Mouse (Mus musculus) spleen, adult 2 months (tissue): ENCODE results near the gene Cpt1c. TPM values are rescaled to one million over a fixed set of nuclear protein-coding genes. Genes with fewer than 3 reads are reported as not detected.

Experiments used
- DNase-seq, 2 experiments: peaks; one replicate each; pipeline versions ENCODE4 v3.0.0 to v3.0.0-alpha.2; 2012 to 2021; ENCODE audit warnings: low spot score in 2 of 2, low read depth in 1 of 2
- H3K27ac ChIP-seq: fragments of 200-500 bp; 2 replicates; pipeline ENCODE4 v1.5.1; 2012; ENCODE audit warnings: low read length, inconsistent platforms; ENCODE audit not compliant: insufficient read depth
- H3K27me3 ChIP-seq: fragments of 200-500 bp; 2 replicates; pipeline ENCODE4 v1.6.1; 2012; ENCODE audit warnings: mild to moderate bottlenecking, moderate library complexity, low read length, inconsistent platforms; ENCODE audit not compliant: control insufficient read depth, insufficient read depth
- H3K36me3 ChIP-seq: fragments of 200-500 bp; 2 replicates; pipeline ENCODE4 v1.6.1; 2012; ENCODE audit warnings: mild to moderate bottlenecking, low read length, inconsistent platforms; ENCODE audit not compliant: control insufficient read depth, insufficient read depth
- H3K4me1 ChIP-seq: fragments of 200-500 bp; 2 replicates; pipeline ENCODE4 v1.6.1; 2011; ENCODE audit warnings: inconsistent platforms; ENCODE audit not compliant: control insufficient read depth, insufficient read depth, insufficient read length
- H3K4me3 ChIP-seq: fragments of 200-500 bp; 2 replicates; pipeline ENCODE4 v1.5.1; 2011; ENCODE audit warnings: mild to moderate bottlenecking, inconsistent platforms; ENCODE audit not compliant: insufficient read depth, insufficient read length; ENCODE audit errors: extremely low read depth
- CTCF ChIP-seq: fragments of 200-500 bp; IDR thresholded peaks from 2 replicates; pipeline ENCODE4 v1.5.1; 2011; ENCODE audit warnings: mild to moderate bottlenecking, inconsistent platforms; ENCODE audit not compliant: insufficient read depth, insufficient read length, insufficient replicate concordance; ENCODE audit errors: extremely low read depth
- POLR2A ChIP-seq: fragments of 200-500 bp; IDR thresholded peaks from 2 replicates; pipeline ENCODE4 v1.6.1; 2011; ENCODE audit warnings: low read depth, low read length, inconsistent platforms
- WGBS: fragments of 180-500 bp; shearing (Covaris S2); methylation state at CpG from one replicate; pipeline ENCODE4 v1.1.7; 2018; 5-methylcytosine and 5-hydroxymethylcytosine counted together
- polyA plus RNA-seq: library from polyadenylated mRNA; depleted of rRNA; stranded (reverse); fragments of >200 nt; gene quantifications from 2 replicates; pipeline ENCODE4 v1.2.3, GENCODE M21; 2012

The Cpt1c gene
- polyA plus RNA-seq, 1 experiment, result 6.1 TPM

DNA sequence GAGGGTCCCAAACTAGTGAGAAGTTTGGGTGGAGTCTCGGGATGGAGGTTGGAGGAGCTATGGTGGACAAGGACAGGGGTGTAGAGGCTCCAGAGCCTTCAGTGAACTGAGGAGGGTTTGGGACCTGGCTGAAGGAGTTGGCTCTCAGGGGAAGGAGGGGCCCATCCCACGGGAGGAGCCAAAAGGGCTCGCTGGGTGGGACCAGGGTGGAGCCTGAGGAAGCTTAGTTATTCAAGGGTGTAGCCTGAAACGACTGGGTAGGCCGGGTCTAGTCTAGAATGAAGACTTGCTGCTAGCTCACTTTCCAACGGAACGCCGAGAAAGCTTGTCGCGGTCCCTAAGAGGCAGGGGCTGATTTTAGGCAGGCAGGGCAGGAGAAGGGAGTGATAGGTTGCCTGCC is 22.7 kb downstream of the Cpt1c start:
- 3% methylated on average over 10 of the region's 10 CpGs for WGBS
- DNase-seq, result no peak
- Histone ChIP-seq H3K27me3 (no peaks in the 10 kb centered on the region; the same call in 1 of the 2 replicates), H3K4me3 (peak overlapping the region; percentile 47; the same call in 1 of the 2 replicates), H3K36me3 (no peaks in the 10 kb centered on the region), H3K27ac (no peak overlapping the region), H3K4me1 (peaks cover 11% of the 10 kb centered on the region)
- TF ChIP-seq POLR2A, result no peak
- no peak for TF ChIP-seq CTCF

DNA sequence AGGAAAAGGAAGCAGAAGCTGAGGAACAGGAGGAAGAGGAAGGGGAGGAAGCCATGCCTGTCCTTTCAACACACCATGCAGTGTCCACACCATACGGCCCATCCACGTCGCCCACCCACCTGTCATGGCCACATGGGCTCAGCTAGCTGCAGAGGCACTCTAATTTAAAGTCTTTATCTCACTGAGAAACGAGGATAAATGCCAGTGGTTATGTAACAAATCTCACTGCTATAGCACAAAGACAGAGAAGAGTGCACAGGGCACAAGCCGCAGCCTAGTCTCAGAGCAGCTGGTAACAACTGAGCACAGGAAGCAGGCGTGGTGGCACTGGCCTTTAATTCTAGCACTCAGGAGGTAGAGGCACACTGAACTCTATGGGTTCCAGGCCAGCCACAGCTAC is 24.7 kb downstream of the Cpt1c start:
- WGBS, result 32% methylated on average over 6 of the region's 6 CpGs
- H3K27ac ChIP-seq, result no peak overlapping the region
- H3K4me3 ChIP-seq, result no peak overlapping the region
- DNase-seq, result no peak
- no peaks in the 10 kb centered on the region for H3K36me3 ChIP-seq
- H3K4me1 ChIP-seq, result peaks cover 11% of the 10 kb centered on the region
- TF ChIP-seq CTCF, result no peak
- no peak for TF ChIP-seq POLR2A
- H3K27me3 ChIP-seq, result peaks cover 1% of the 10 kb centered on the region; the same call in 1 of the 2 replicates

DNA sequence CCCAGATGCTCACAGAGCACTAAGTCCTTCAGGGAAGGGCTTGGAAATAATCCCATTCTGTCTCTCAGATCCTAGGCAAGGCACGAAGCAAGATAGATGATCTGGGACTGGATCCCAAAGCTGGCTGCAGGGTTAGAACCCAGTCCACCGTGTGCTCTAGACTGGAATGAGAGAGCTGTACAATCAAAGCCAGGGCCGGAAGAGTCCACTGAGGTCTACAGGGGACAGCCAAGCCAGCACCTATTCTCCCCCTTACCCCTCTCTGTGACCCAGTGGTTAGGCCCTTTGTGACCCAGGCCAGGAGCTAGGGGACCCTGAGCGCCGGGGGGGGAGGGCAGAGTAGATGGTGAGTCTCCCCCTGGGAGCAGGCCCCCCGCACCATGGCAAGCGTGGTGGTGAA is 31.7 kb downstream of the Cpt1c start, which contains the start of gene Tsks:
Gene Tsks, plus strand, starts transcription at position 301 of the 400 bp plus-strand sequence.
- H3K36me3 ChIP-seq, result no peaks in the 10 kb centered on the region

DNA sequence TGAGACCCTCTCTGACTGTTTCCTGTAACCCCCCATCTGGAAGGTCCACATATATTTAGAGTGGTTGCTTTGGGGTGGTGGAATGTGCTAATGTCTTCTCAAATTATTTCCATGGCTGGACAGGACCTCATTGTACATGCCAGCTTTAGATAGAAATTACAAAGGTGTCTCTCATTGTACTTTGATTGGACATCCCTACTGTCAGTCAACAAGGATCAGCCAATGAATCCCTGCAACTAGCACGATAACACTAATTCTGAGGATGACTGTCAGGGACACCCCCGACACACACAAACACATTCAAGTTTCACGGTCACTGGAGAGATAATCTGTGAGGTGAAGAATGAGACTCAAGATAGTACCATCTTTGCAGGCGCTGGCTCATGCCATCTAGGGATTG is 36.0 kb downstream of the Cpt1c start:
- H3K4me1 ChIP-seq, result no peaks in the 10 kb centered on the region
- no peak for DNase-seq
- 86% methylated on average over 4 of the region's 4 CpGs for WGBS

More for the DNA sequence above, 31.7 kb downstream of the Cpt1c start, which contains the start of gene Tsks:
- Histone ChIP-seq H3K4me3 (no peak within 1 kb of the TSS), H3K27me3 (0 out of 2 replicates have a peak, but pooled peaks cover 1% of the 10 kb centered on the region), H3K27ac (no peak within 1 kb of the TSS), H3K4me1 (no peaks in the 10 kb centered on the region)
- WGBS, result 89% methylated on average over 7 of the region's 7 CpGs
- DNase-seq, result no peak
- TF ChIP-seq CTCF (no peak), POLR2A (no peak)

DNA sequence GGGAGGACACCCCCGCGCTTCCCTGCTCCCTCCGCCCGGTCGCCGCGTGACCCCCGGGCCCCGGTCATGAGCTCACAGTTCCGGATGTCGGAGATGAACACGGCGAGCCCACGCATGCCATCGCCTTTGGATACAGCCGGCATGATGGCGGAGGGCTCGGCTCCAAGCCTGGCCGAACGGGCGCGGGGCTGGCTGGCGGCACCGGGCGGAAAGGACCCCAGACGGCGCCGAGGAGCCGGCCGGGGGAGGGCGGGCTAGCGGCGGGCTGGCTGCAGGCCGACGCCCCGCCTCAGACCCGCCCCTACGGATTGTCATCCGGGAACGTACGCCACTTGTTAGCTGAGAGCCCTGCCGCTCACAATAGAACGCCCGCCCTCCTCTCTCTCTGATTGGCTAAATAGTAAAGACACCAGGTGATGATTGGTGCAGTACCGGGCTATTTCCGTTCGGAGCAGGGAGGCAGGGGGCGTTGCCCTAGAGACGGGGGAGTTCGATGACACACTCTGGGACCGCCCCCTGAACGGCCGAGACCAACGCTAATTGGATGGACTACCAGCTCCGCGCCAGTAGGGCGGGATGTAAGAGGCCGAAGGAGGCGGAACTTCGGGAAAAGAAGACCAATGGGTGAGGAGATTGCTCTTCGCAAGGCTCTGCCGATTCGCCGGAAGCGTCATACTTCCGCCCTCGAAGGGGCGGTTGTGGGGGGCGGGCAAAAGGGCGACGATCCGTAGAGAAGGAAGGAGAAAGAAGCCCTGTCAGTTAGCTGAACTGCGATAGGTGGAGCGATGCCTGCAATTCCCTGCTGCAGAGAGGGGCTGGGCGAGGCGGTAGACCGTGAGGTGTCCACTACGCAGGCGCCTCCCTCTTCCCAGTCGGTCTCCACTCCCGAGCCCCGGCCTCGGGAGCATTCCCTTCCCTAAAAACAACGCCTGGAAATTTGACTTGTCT is 45.2 kb downstream of the Cpt1c start, which contains the start of gene Ap2a1:
Gene Ap2a1, minus strand, starts transcription at position 293 of the 948 bp plus-strand sequence.
- peak; percentile 100 for DNase-seq

More for the DNA sequence above, 36.0 kb downstream of the Cpt1c start:
- TF ChIP-seq POLR2A, result no peak
- TF ChIP-seq CTCF, result no peak
- Histone ChIP-seq H3K27ac (no peak overlapping the region), H3K36me3 (no peaks in the 10 kb centered on the region), H3K4me3 (no peak overlapping the region), H3K27me3 (no peaks in the 10 kb centered on the region)

DNA sequence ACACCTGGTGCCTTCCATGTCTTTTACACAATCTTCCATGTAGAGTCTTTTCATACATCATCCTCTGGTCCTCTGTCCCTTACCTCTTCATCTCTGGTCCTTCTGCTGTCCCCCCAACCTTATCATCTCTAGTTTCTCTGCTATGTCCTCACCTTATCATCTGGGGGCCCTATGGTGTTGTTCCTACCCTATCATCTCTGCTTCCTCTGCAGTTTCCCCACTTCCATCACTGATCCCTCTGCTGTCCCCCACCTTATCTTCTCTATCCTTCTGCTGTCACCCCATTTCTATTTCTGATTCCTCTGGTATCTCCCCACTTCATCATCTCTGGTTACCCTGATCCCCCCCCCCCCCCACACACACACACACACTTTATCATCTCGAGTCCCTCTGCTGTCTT is 46.1 kb downstream of the Cpt1c start:
- Histone ChIP-seq H3K36me3 (0 out of 2 replicates have a peak, but pooled peaks cover 2% of the 10 kb centered on the region), H3K27ac (peak overlapping the region; percentile 69; the same call in 1 of the 2 replicates), H3K4me1 (peaks cover 3% of the 10 kb centered on the region; the same call in 1 of the 2 replicates), H3K4me3 (peak overlapping the region; percentile 88; the same call in 1 of the 2 replicates), H3K27me3 (no peaks in the 10 kb centered on the region)
- DNase-seq, result no peak
- 0% methylated on average over 1 of the region's 1 CpGs for WGBS
- TF ChIP-seq CTCF, result no peak
- TF ChIP-seq POLR2A, result no peak

More for the DNA sequence above, 45.2 kb downstream of the Cpt1c start, which contains the start of gene Ap2a1:
- Histone ChIP-seq H3K27me3 (no peaks in the 10 kb centered on the region), H3K4me3 (peak within 1 kb of the TSS; percentile 88), H3K36me3 (no peaks in the 10 kb centered on the region), H3K27ac (peak within 1 kb of the TSS; percentile 82), H3K4me1 (peaks cover 3% of the 10 kb centered on the region; the same call in 1 of the 2 replicates)
- TF ChIP-seq CTCF (no peak), POLR2A (peak; percentile 50)
- WGBS, result under 1% methylated on average over 83 of the region's 84 CpGs
